In the genomic region with DNA sequence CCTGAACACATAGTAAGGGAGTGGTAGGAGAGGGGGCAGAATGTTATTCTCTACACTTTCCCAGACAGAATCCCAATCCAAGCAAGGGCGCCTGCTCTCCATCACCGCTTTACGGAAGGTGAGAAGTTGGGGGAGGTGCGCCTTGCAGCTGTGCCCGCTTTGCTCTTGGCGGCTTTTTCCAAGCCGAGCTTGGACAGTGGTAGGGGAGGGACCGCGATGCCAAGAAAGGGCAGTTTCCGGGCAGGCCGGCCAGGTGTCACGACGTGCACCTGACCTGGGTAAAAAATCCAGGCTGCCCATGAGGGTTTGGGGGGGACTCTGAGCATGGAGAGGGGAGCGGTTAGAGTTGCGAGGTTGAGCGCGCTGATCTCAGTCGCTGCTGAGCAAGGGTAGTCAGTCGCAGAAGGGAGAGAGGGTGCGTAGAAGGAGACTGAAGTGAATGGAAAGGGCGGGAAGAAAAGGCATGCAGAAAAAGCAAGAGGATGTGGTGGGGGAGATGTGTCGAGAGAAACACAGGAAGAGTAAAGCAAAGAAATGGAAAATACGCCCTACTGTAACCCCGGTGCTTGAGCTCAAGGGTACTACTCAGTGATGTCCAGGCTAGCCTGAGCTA, we compare ENCODE assay signal across 10 mouse cellular contexts. TPM values are rescaled to one million over a fixed set of nuclear protein-coding genes. Genes with fewer than 3 reads are reported as not detected.
DNase-seq lines count a peak whose midpoint lies in the region; ATAC-seq lines count a peak whose summit lies in the region.
"Had no signal": no experiment of that assay in that cellular context is flagged by ENCODE, and none has a peak within 500 bp of the region (broad histone marks: within the 10 kb centered on the region; RNA-seq: fewer than 3 reads in every experiment).

No protein-coding gene starts in this region.

- no peak overlapping the region for H3K9ac ChIP-seq in heart, embryonic 11.5 days (ENCODE audit: low read depth, low read length)
- no peak overlapping the region for H3K9ac ChIP-seq in embryonic facial prominence, embryonic 11.5 days (replicated peaks; ENCODE audit: low read length)
- no peak overlapping the region for H3K9ac ChIP-seq in kidney, embryonic 14.5 days (ENCODE audit: low read depth, low read length)
- peak overlapping the region; percentile 11 for H3K9ac ChIP-seq in midbrain, embryonic 15.5 days
- H3K9ac ChIP-seq in liver, embryonic 12.5 days = no peak overlapping the region

- H3K36me3 ChIP-seq in heart, embryonic 11.5 days (ENCODE audit: control insufficient read depth, insufficient read depth, low read length) = no peaks in the 10 kb centered on the region
- no peaks in the 10 kb centered on the region for H3K36me3 ChIP-seq in embryonic facial prominence, embryonic 11.5 days (replicated peaks; ENCODE audit: control insufficient read depth, insufficient read depth, low read depth, low read length)
- no peaks in the 10 kb centered on the region; the same call in 1 of the 2 replicates for H3K36me3 ChIP-seq in kidney, embryonic 14.5 days (ENCODE audit: control insufficient read depth, insufficient read depth, low read length)
- no peaks in the 10 kb centered on the region for H3K36me3 ChIP-seq in midbrain, embryonic 15.5 days (replicated peaks)
- no peaks in the 10 kb centered on the region for H3K36me3 ChIP-seq in liver, embryonic 12.5 days

- intact Hi-C loops in heart, postnatal 14 days (cut with DNase I) = no loop called here

- 2% methylated on average over 24 of the region's 24 CpGs for WGBS in heart, embryonic 11.5 days (ENCODE audit: insufficient replicate concordance)
- WGBS in embryonic facial prominence, embryonic 11.5 days = 1% methylated on average over 24 of the region's 24 CpGs
- WGBS in kidney, embryonic 14.5 days = 3% methylated on average over 24 of the region's 24 CpGs
- under 1% methylated on average over 24 of the region's 24 CpGs for WGBS in midbrain, embryonic 15.5 days
- 4% methylated on average over 24 of the region's 24 CpGs for WGBS in liver, embryonic 12.5 days (ENCODE audit: insufficient replicate concordance)

- H3K4me3 ChIP-seq in heart, embryonic 11.5 days (ENCODE audit: low read depth, low read length) = peak overlapping the region; percentile 19; the same call in 1 of the 2 replicates
- H3K4me3 ChIP-seq in embryonic facial prominence, embryonic 11.5 days (ENCODE audit: low read depth, low read length) = no peak overlapping the region
- peak overlapping the region; percentile 24 for H3K4me3 ChIP-seq in kidney, embryonic 14.5 days (ENCODE audit: low read length)
- peak overlapping the region; percentile 29 for H3K4me3 ChIP-seq in midbrain, embryonic 15.5 days
- H3K4me3 ChIP-seq in liver, embryonic 12.5 days = no peak overlapping the region
- H3K4me3 ChIP-seq: megakaryocyte, embryonic 14.5 days had no signal

- DNase-seq in heart, postnatal 14 days = no peak
- DNase-seq in embryonic facial prominence, embryonic 11.5 days (ENCODE audit: low spot score) = peak; percentile 18
- no peak for DNase-seq in layer of hippocampus, adult 9-10 months (ENCODE audit: low spot score)
- DNase-seq in right cerebral cortex, postnatal 36 days (ENCODE audit: low spot score in 2 of 2) = no peak
- DNase-seq: adrenal gland, postnatal 10 days had no signal

- no peaks in the 10 kb centered on the region for H3K9me3 ChIP-seq in heart, embryonic 11.5 days (replicated peaks; ENCODE audit: control insufficient read depth, low read length)
- no peaks in the 10 kb centered on the region for H3K9me3 ChIP-seq in embryonic facial prominence, embryonic 11.5 days (replicated peaks; ENCODE audit: control insufficient read depth, low read length)
- no peaks in the 10 kb centered on the region for H3K9me3 ChIP-seq in kidney, embryonic 14.5 days (ENCODE audit: control insufficient read depth, low read length)
- no peaks in the 10 kb centered on the region for H3K9me3 ChIP-seq in midbrain, embryonic 15.5 days
- no peaks in the 10 kb centered on the region for H3K9me3 ChIP-seq in liver, embryonic 12.5 days (replicated peaks)

- no peak overlapping the region for H3K27ac ChIP-seq in heart, embryonic 11.5 days (ENCODE audit: low read depth, low read length)
- no peak overlapping the region for H3K27ac ChIP-seq in embryonic facial prominence, embryonic 11.5 days (replicated peaks; ENCODE audit: low read depth, low read length)
- no peak overlapping the region for H3K27ac ChIP-seq in kidney, embryonic 14.5 days (ENCODE audit: low read depth, low read length)
- peak overlapping the region; percentile 86 for H3K27ac ChIP-seq in midbrain, embryonic 15.5 days
- no peak overlapping the region for H3K27ac ChIP-seq in liver, embryonic 12.5 days

- peaks cover 13% of the 10 kb centered on the region for H3K4me1 ChIP-seq in heart, embryonic 11.5 days (ENCODE audit: control insufficient read depth, insufficient read depth, low read length)
- peaks cover 4% of the 10 kb centered on the region for H3K4me1 ChIP-seq in embryonic facial prominence, embryonic 11.5 days (ENCODE audit: control insufficient read depth, insufficient read depth, low read length)
- H3K4me1 ChIP-seq in kidney, embryonic 14.5 days (ENCODE audit: control insufficient read depth, insufficient read depth, low read length) = peaks cover 19% of the 10 kb centered on the region
- peaks cover 52% of the 10 kb centered on the region for H3K4me1 ChIP-seq in midbrain, embryonic 15.5 days
- H3K4me1 ChIP-seq in liver, embryonic 12.5 days = peaks cover 11% of the 10 kb centered on the region

- peaks cover 87% of the 10 kb centered on the region for H3K27me3 ChIP-seq in heart, embryonic 11.5 days (ENCODE audit: control insufficient read depth, insufficient read depth, low read length)
- peaks cover 69% of the 10 kb centered on the region for H3K27me3 ChIP-seq in embryonic facial prominence, embryonic 11.5 days (ENCODE audit: control insufficient read depth, insufficient read depth, low read length)
- peaks cover 81% of the 10 kb centered on the region for H3K27me3 ChIP-seq in kidney, embryonic 14.5 days (ENCODE audit: control insufficient read depth, insufficient read depth, low read length)
- H3K27me3 ChIP-seq in midbrain, embryonic 15.5 days (replicated peaks) = peaks cover 55% of the 10 kb centered on the region
- peaks cover 100% of the 10 kb centered on the region for H3K27me3 ChIP-seq in liver, embryonic 12.5 days (replicated peaks)

- no peak for ATAC-seq in heart, embryonic 11.5 days (replicated peaks; ENCODE audit: insufficient number of reproducible peaks, low FRiP score, low TSS enrichment)
- no peak for ATAC-seq in embryonic facial prominence, embryonic 11.5 days (replicated peaks; ENCODE audit: insufficient number of reproducible peaks, low FRiP score, low TSS enrichment, low read depth)
- no peak for ATAC-seq in kidney, embryonic 14.5 days (ENCODE audit: low FRiP score, low TSS enrichment)
- no peak for ATAC-seq in midbrain, embryonic 15.5 days (replicated peaks)
- no peak for ATAC-seq in liver, embryonic 12.5 days

- H3K4me2 ChIP-seq in heart, embryonic 11.5 days = peak overlapping the region; percentile 49
- H3K4me2 ChIP-seq in embryonic facial prominence, embryonic 11.5 days (ENCODE audit: low read depth, low read length) = peak overlapping the region; percentile 22; the same call in 1 of the 2 replicates
- H3K4me2 ChIP-seq in kidney, embryonic 14.5 days (replicated peaks; ENCODE audit: low read depth, low read length) = peak overlapping the region; percentile 69
- H3K4me2 ChIP-seq in midbrain, embryonic 15.5 days = peak overlapping the region; percentile 65
- H3K4me2 ChIP-seq in liver, embryonic 12.5 days = no peak overlapping the region

RNA-seq across cellular contexts. Expression of gene Lhx1, which starts 3.9 kb away (rescaled TPM):
- 0.04 and 0.06 TPM in 2 replicates for polyA plus RNA-seq in heart, embryonic 11.5 days (2014; fragmentation: Nextera tagmentation; extraction: Ambion mirVana)
- total RNA-seq in heart, postnatal 14 days (2021) = not detected
- polyA plus RNA-seq in embryonic facial prominence, embryonic 11.5 days (2014; fragmentation: Nextera tagmentation; extraction: Ambion mirVana) = 2.6 and 4.7 TPM in 2 replicates
- 40.0 and 41.0 TPM in 2 replicates for polyA plus RNA-seq in kidney, embryonic 14.5 days (2014; fragmentation: Nextera tagmentation; extraction: Ambion mirVana)
- 36.8 and 43.3 TPM in 2 replicates for polyA plus RNA-seq in midbrain, embryonic 15.5 days (2015; fragmentation: Nextera tagmentation; extraction: Ambion mirVana)
- polyA plus RNA-seq in liver, embryonic 12.5 days (2016; fragmentation: Nextera tagmentation; extraction: Ambion mirVana) = not detected in 2 replicates

RNA-seq across cellular contexts. Expression of gene Aatf, which starts 15.9 kb away (rescaled TPM):
- 28.2 and 34.6 TPM in 2 replicates for polyA plus RNA-seq in heart, embryonic 11.5 days (2014; fragmentation: Nextera tagmentation; extraction: Ambion mirVana)
- total RNA-seq in heart, postnatal 14 days (2021) = 10 to 100 TPM; 11.0 to 12.3 TPM
- polyA plus RNA-seq in embryonic facial prominence, embryonic 11.5 days (2014; fragmentation: Nextera tagmentation; extraction: Ambion mirVana) = 52.7 and 56.6 TPM in 2 replicates
- 49.5 and 60.6 TPM in 2 replicates for polyA plus RNA-seq in kidney, embryonic 14.5 days (2014; fragmentation: Nextera tagmentation; extraction: Ambion mirVana)
- 49.2 and 53.2 TPM in 2 replicates for polyA plus RNA-seq in midbrain, embryonic 15.5 days (2015; fragmentation: Nextera tagmentation; extraction: Ambion mirVana)
- 59.2 and 59.9 TPM in 2 replicates for polyA plus RNA-seq in liver, embryonic 12.5 days (2016; fragmentation: Nextera tagmentation; extraction: Ambion mirVana)

Comparison
In these comparisons a context has a peak if more than half of its experiments do, and no peak if none do; other contexts are left out.
1. H3K4me3 ChIP-seq: peak in heart, embryonic 11.5 days (single experiment), kidney, embryonic 14.5 days (single experiment) and midbrain, embryonic 15.5 days (single experiment); none in embryonic facial prominence, embryonic 11.5 days (single experiment) and liver, embryonic 12.5 days (single experiment).